ENCODE assay signal across 9 mouse cellular contexts in genomic region chr7:45154993-45155514, GRCm38 (mm10). TPM values are rescaled to one million over a fixed set of nuclear protein-coding genes. Genes with fewer than 3 reads are reported as not detected.
DNase-seq lines count a peak whose midpoint lies in the region; ATAC-seq and TF ChIP-seq lines count a peak whose summit lies in the region.
"Had no signal": no experiment of that assay in that cellular context is flagged by ENCODE, and none has a peak within 500 bp of the region (broad histone marks: within the 10 kb centered on the region; RNA-seq: fewer than 3 reads in every experiment).

No protein-coding gene starts in this region.

- peaks cover 48% of the 10 kb centered on the region for H3K4me1 ChIP-seq in G1E (ENCODE audit: insufficient read depth, low read depth, low read length)
- peaks cover 2% of the 10 kb centered on the region; the same call in 1 of the 2 replicates for H3K4me1 ChIP-seq in cortical plate, adult 2 months (ENCODE audit: control insufficient read depth, insufficient read depth, low read length)
- H3K4me1 ChIP-seq in heart, embryonic 15.5 days (replicated peaks): peaks cover 15% of the 10 kb centered on the region
- H3K4me1 ChIP-seq in stomach, embryonic 14.5 days (ENCODE audit: control insufficient read depth, insufficient read depth, low read length): peaks cover 26% of the 10 kb centered on the region; the same call in 1 of the 2 replicates

- H3K9ac ChIP-seq in heart, embryonic 15.5 days: 0 out of 2 replicates have a peak overlapping the region, but pooled peaks have one; percentile 12
- no peak overlapping the region for H3K9ac ChIP-seq in stomach, embryonic 14.5 days (replicated peaks; ENCODE audit: low read depth, low read length)

- TF ChIP-seq CTCF in G1E (IDR thresholded peaks at IDR 0.05; ENCODE audit: low read depth, low read length): peak; percentile 57
- TF ChIP-seq CTCF in cortical plate, adult 2 months (IDR thresholded peaks at IDR 0.05; ENCODE audit: extremely low read depth, insufficient read depth, low read length): peak; percentile 26; the same call in 1 of the 2 replicates

- H3K9me3 ChIP-seq in G1E (replicated peaks): no peaks in the 10 kb centered on the region
- H3K9me3 ChIP-seq in heart, embryonic 15.5 days (replicated peaks): no peaks in the 10 kb centered on the region
- no peaks in the 10 kb centered on the region for H3K9me3 ChIP-seq in stomach, embryonic 14.5 days (ENCODE audit: control insufficient read depth, low read depth, low read length)

- peak; percentile 62 to 77 for DNase-seq in adrenal gland, adult (ENCODE audit: inconsistent age in 2 of 2, low spot score in 1 of 2)
- no peak for DNase-seq in adrenal gland, postnatal 4 days (ENCODE audit: low spot score in 2 of 2)
- no peak for DNase-seq in G1E (ENCODE audit: low spot score)
- peak; percentile 61 to 70 for DNase-seq in kidney, postnatal 25 days
- DNase-seq in mesoderm, embryonic 11.5 days (ENCODE audit: low read depth, low spot score): peak; percentile 54

- peak; percentile 25; the same call in 1 of the 2 replicates for ATAC-seq in G1E (ENCODE audit: extremely low read depth, insufficient number of reproducible peaks, low FRiP score, poor library complexity, severe bottlenecking)
- ATAC-seq in heart, embryonic 15.5 days (replicated peaks; ENCODE audit: insufficient number of reproducible peaks, insufficient read depth, low FRiP score, low read depth): no peak; the same call in 1 of the 2 replicates
- no peak; the same call in 1 of the 2 replicates for ATAC-seq in stomach, embryonic 14.5 days (ENCODE audit: insufficient number of reproducible peaks, insufficient read depth, low FRiP score, low read depth)

- H3K36me3 ChIP-seq in G1E (replicated peaks): peaks cover 69% of the 10 kb centered on the region
- H3K36me3 ChIP-seq in heart, embryonic 15.5 days: peaks cover 12% of the 10 kb centered on the region; the same call in 1 of the 2 replicates
- peaks cover 14% of the 10 kb centered on the region for H3K36me3 ChIP-seq in stomach, embryonic 14.5 days (ENCODE audit: control insufficient read depth, insufficient read depth, low read length)

- no peak overlapping the region for H3K27ac ChIP-seq in cortical plate, adult 2 months (ENCODE audit: insufficient read depth, low read length)
- peak overlapping the region; percentile 54 for H3K27ac ChIP-seq in heart, embryonic 15.5 days
- H3K27ac ChIP-seq in stomach, embryonic 14.5 days (ENCODE audit: low read length): no peak overlapping the region

- WGBS in heart, embryonic 15.5 days: 71% methylated on average over 12 of the region's 12 CpGs
- WGBS in stomach, embryonic 14.5 days: 73% methylated on average over 12 of the region's 12 CpGs

- no peaks in the 10 kb centered on the region for H3K27me3 ChIP-seq in G1E (ENCODE audit: insufficient read depth, low read length)
- H3K27me3 ChIP-seq in heart, embryonic 15.5 days: no peaks in the 10 kb centered on the region
- no peaks in the 10 kb centered on the region for H3K27me3 ChIP-seq in stomach, embryonic 14.5 days (ENCODE audit: control insufficient read depth, insufficient read depth, low read length)
- H3K27me3 ChIP-seq: Patski had no signal

- TF ChIP-seq POLR2A in cortical plate, adult 2 months (IDR thresholded peaks at IDR 0.05; ENCODE audit: extremely low read depth, insufficient read depth, low read length): no peak

- peak overlapping the region; percentile 69 for H3K4me2 ChIP-seq in heart, embryonic 15.5 days
- H3K4me2 ChIP-seq in stomach, embryonic 14.5 days (replicated peaks; ENCODE audit: low read depth, low read length): peak overlapping the region; percentile 47

- H3K4me3 ChIP-seq in G1E (ENCODE audit: low read depth, low read length): peak overlapping the region; percentile 81
- H3K4me3 ChIP-seq in cortical plate, adult 2 months (ENCODE audit: insufficient read depth, low read length): peak overlapping the region; percentile 88
- peak overlapping the region; percentile 91 for H3K4me3 ChIP-seq in heart, embryonic 15.5 days
- H3K4me3 ChIP-seq in stomach, embryonic 14.5 days (ENCODE audit: low read depth, low read length): peak overlapping the region; percentile 50

RNA-seq across cellular contexts. Expression of gene Aldh16a1, which starts 0.7 kb away (rescaled TPM):
- 10 to 100 TPM; 76.4 to 90.1 TPM for total RNA-seq in adrenal gland, postnatal 4 days (2021)
- total RNA-seq in G1E (2014; fragmentation: Nextera tagmentation): 19.6 and 26.3 TPM in 2 replicates
- total RNA-seq in G1E (2017): 33.8 and 34.7 TPM in 2 replicates
- polyA plus RNA-seq in G1E (2012): 110 and 133 TPM in 2 replicates
- polyA plus RNA-seq in cortical plate, adult 2 months (2012; rRNA removed): 8.1 and 10.3 TPM in 2 replicates
- 26.4 and 40.4 TPM in 2 replicates for polyA plus RNA-seq in heart, embryonic 15.5 days (2015; fragmentation: Nextera tagmentation; extraction: Ambion mirVana)
- polyA plus RNA-seq in stomach, embryonic 14.5 days (2014; fragmentation: Nextera tagmentation; extraction: Ambion mirVana): 43.4 and 54.1 TPM in 2 replicates

RNA-seq across cellular contexts. Expression of gene Pih1d1, which starts 1.0 kb away (rescaled TPM):
- 10 to 100 TPM; 60.7 to 65.2 TPM for total RNA-seq in adrenal gland, postnatal 4 days (2021)
- total RNA-seq in G1E (2014; fragmentation: Nextera tagmentation): 82.8 and 124 TPM in 2 replicates
- 60.9 and 68.4 TPM in 2 replicates for total RNA-seq in G1E (2017)
- 46.4 TPM in 2 replicates for polyA plus RNA-seq in G1E (2012)
- polyA plus RNA-seq in cortical plate, adult 2 months (2012; rRNA removed): 59.4 and 60.2 TPM in 2 replicates
- 76.5 and 77.3 TPM in 2 replicates for polyA plus RNA-seq in heart, embryonic 15.5 days (2015; fragmentation: Nextera tagmentation; extraction: Ambion mirVana)
- polyA plus RNA-seq in stomach, embryonic 14.5 days (2014; fragmentation: Nextera tagmentation; extraction: Ambion mirVana): 103 and 114 TPM in 2 replicates

RNA-seq across cellular contexts. Expression of gene Slc17a7, which starts 8.7 kb away (rescaled TPM):
- 1 to 10 TPM in 1 of 2 experiments, under 1 TPM in 1; 0.31 to 1.9 TPM for total RNA-seq in adrenal gland, postnatal 4 days (2021)
- not detected in 2 replicates for total RNA-seq in G1E (2014; fragmentation: Nextera tagmentation)
- 0.06 and 0.11 TPM in 2 replicates for total RNA-seq in G1E (2017)
- polyA plus RNA-seq in G1E (2012): 0.02 and 0.08 TPM in 2 replicates
- 1,033 and 1,121 TPM in 2 replicates for polyA plus RNA-seq in cortical plate, adult 2 months (2012; rRNA removed)
- 2.7 and 3.5 TPM in 2 replicates for polyA plus RNA-seq in heart, embryonic 15.5 days (2015; fragmentation: Nextera tagmentation; extraction: Ambion mirVana)
- 0.20 TPM in 1 of 2 replicates, not detected in the other for polyA plus RNA-seq in stomach, embryonic 14.5 days (2014; fragmentation: Nextera tagmentation; extraction: Ambion mirVana)

RNA-seq across cellular contexts. Expression of gene Flt3l, which starts 18.8 kb away (rescaled TPM):
- total RNA-seq in adrenal gland, postnatal 4 days (2021): 10 to 100 TPM; 18.8 to 23.1 TPM
- total RNA-seq in G1E (2014; fragmentation: Nextera tagmentation): 75.7 and 76.5 TPM in 2 replicates
- 41.0 and 48.6 TPM in 2 replicates for total RNA-seq in G1E (2017)
- 31.7 and 38.8 TPM in 2 replicates for polyA plus RNA-seq in G1E (2012)
- polyA plus RNA-seq in cortical plate, adult 2 months (2012; rRNA removed): 18.4 and 20.8 TPM in 2 replicates
- 1.5 and 2.2 TPM in 2 replicates for polyA plus RNA-seq in heart, embryonic 15.5 days (2015; fragmentation: Nextera tagmentation; extraction: Ambion mirVana)
- 2.1 and 2.9 TPM in 2 replicates for polyA plus RNA-seq in stomach, embryonic 14.5 days (2014; fragmentation: Nextera tagmentation; extraction: Ambion mirVana)

RNA-seq across cellular contexts. Expression of gene Gm45713, which starts 19.0 kb away (rescaled TPM):
- total RNA-seq in adrenal gland, postnatal 4 days (2021): not detected
- total RNA-seq in G1E (2014; fragmentation: Nextera tagmentation): not detected in 2 replicates
- total RNA-seq in G1E (2017): 0.16 and 0.23 TPM in 2 replicates
- polyA plus RNA-seq in G1E (2012): 1.0 and 1.3 TPM in 2 replicates
- 0.08 and 0.32 TPM in 2 replicates for polyA plus RNA-seq in cortical plate, adult 2 months (2012; rRNA removed)
- 0.22 TPM in 1 of 2 replicates, not detected in the other for polyA plus RNA-seq in heart, embryonic 15.5 days (2015; fragmentation: Nextera tagmentation; extraction: Ambion mirVana)
- polyA plus RNA-seq in stomach, embryonic 14.5 days (2014; fragmentation: Nextera tagmentation; extraction: Ambion mirVana): 0.65 and 0.83 TPM in 2 replicates
- polyA plus RNA-seq: Patski had no signal

Comparison
In these comparisons a context has a peak if more than half of its experiments do, and no peak if none do; other contexts are left out.
1. DNase-seq: peak in adrenal gland, adult (2 of 2), kidney, postnatal 25 days (2 of 2) and mesoderm, embryonic 11.5 days (single experiment); none in adrenal gland, postnatal 4 days (0 of 2) and G1E (single experiment).
2. RNA of gene Slc17a7, which starts 8.7 kb away (polyA plus RNA-seq): 1,033 to 1,121 TPM in cortical plate, adult 2 months; 2.7 to 3.5 TPM in heart, embryonic 15.5 days, 0.02 to 0.08 TPM in G1E and 0.20 TPM in stomach, embryonic 14.5 days; every median in the first group is over 100 times any median in the second.
3. Peak in every context shown above with its lines, with median percentiles within 50 percentile points of each other: H3K4me3 ChIP-seq.